Mouse (Mus musculus): ENCODE measurements around the gene Rbbp6.

The Rbbp6 gene

DNA sequence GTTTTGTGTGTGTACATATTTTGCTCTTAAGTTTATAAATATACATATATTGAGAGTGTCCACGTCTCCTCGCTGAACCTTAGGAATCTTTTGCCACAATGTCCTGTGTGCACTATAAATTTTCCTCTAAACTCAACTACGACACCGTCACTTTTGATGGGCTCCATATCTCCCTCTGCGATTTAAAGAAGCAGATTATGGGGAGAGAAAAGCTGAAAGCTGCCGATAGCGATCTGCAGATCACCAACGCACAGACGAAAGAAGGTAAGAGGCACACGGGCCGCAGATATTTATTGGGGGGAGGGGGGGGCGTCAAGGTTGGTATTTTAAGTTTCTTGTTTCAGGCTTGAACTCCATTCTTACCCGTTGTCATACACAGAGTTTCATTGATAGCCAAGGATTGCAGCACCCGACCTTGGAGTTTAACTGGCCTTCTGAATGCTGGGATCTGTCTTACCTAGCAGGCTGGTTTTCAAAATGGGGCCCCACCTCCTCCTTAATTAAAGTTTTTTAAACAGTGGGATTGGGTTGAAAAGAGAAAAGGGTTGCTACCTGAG, 5.5 kb downstream of the Rbbp6 start:
- no peak for DNase-seq (ENCODE audit: low read depth, low spot score)

GRCm38 (mm10) chr7:122972006-122972689, 6.7 kb downstream of the Rbbp6 start:
- no peak for DNase-seq (ENCODE audit: low read depth, low spot score)

DNA sequence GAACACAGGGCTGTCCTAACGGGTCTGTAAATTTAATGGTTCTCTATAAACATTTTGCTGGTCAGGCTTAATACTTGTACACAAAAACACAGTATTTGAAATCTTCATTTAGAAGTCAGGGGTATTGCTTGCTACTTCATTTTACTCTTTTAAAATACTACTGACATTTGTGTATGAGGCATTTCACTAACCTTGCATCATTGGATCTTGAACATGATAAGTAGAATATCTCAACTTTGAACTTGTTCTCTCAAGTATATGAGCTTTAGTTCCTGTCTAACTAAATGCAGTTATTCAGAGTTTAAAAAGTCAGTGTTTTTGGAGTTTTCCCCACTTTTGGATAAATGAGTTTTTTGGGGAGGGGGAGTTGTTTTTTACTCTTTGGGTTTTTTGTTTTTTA, 14.0 kb downstream of the Rbbp6 start:
- no peak for DNase-seq (ENCODE audit: low read depth, low spot score)

DNA sequence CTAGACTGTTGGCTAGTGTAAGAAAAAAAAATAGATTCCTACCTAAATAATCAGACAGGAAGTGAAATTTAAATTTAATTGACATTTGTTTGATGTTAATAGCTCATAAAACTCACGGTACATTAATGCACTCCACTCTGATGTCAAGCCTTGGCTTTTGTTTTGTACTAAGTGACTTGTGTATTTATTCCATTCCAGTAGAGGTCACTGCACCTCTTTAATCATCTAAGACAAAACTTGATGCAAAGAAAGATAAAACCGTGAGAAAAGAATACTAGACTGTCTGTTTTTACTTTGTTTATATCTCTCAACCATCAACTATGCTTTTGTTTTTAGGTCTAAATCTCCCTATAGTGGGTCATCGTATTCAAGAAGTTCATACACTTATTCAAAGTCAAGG, 32.7 kb downstream of the Rbbp6 start:
- no peak for DNase-seq (ENCODE audit: low read depth, low spot score)

DNA sequence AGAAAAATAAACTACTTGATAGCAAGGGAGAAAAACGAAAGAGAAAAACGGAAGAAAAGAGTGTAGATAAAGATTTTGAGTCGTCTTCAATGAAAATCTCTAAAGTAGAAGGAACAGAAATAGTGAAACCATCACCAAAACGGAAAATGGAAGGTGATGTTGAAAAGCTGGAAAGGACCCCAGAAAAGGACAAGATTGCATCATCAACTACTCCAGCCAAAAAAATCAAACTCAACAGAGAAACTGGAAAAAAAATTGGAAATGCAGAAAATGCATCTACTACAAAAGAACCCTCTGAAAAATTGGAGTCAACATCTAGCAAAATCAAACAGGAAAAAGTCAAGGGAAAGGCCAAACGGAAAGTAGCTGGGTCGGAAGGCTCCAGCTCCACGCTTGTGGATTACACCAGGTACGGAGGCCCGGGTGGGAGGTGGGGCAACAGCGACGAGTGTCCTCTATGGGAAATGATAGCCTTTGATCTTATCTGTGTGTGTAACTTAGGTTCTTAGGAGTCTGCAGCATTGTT, 34.4 kb downstream of the Rbbp6 start:
- DNase-seq (ENCODE audit: low read depth, low spot score) = no peak

DNA sequence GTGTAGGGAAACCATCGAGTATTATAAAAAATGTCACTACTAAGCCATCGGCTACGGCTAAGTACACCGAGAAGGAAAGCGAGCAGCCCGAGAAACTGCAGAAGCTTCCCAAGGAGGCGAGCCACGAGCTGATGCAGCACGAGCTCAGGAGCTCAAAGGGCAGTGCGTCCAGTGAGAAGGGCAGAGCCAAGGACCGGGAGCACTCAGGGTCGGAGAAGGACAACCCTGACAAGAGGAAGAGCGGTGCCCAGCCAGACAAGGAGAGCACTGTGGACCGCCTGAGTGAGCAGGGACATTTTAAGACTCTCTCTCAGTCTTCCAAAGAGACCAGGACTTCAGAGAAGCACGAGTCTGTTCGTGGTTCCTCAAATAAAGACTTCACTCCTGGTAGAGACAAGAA, 35.3 kb downstream of the Rbbp6 start:
- no peak for DNase-seq (ENCODE audit: low read depth, low spot score)

DNA sequence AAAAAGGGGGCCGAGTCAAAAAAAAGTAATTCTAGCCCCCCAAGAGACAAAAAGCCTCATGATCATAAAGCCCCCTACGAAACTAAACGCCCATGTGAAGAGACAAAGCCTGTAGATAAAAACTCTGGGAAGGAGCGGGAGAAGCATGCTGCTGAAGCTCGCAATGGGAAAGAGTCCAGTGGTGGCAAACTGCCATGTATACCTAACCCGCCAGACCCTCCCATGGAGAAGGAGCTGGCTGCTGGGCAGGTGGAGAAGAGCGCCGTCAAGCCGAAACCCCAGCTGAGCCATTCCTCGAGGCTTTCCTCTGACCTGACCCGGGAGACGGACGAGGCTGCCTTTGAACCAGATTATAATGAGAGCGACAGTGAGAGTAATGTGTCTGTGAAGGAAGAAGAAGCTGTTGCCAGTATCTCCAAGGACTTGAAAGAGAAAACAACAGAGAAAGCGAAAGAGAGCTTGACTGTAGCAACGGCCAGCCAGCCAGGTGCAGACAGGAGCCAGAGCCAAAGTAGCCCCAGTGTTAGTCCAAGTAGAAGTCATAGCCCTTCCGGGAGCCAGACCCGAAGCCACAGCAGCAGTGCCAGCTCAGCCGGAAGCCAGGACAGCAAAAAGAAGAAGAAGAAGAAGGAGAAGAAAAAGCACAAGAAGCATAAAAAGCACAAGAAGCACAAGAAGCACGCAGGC, 36.0 kb downstream of the Rbbp6 start:
- no peak for DNase-seq (ENCODE audit: low read depth, low spot score)

GRCm38 (mm10) chr7:123002028-123002410, 36.5 kb downstream of the Rbbp6 start:
- no peak for DNase-seq (ENCODE audit: low read depth, low spot score)

DNA sequence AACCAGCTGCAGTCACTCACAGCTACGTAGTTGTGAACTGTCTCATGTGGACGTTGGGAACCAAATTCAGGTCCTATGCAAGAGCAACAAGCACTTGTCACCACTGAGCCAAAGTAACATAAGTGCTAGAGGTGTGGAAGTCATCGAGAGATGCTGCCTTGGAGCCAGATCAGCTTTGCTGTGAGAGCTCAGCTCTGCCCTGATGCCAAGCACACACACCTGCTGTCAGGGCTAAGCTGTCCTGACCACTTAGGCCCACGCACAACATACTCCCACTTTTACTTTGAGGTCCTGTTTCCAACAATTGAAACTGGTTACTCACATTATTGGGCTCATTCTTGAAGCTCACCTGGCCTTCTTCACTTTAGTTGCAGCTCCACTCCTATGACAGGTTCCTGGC, 37.7 kb downstream of the Rbbp6 start:
- DNase-seq (ENCODE audit: low read depth, low spot score) = no peak

- no peak for DNase-seq (ENCODE audit: low read depth, low spot score)
Measured at GRCm38 (mm10) chr7:123004442-123004841, 39.0 kb downstream of the Rbbp6 start.

- no peak for DNase-seq (ENCODE audit: low read depth, low spot score)
Measured at GRCm38 (mm10) chr7:123006251-123006650, 40.8 kb downstream of the Rbbp6 start.

DNA sequence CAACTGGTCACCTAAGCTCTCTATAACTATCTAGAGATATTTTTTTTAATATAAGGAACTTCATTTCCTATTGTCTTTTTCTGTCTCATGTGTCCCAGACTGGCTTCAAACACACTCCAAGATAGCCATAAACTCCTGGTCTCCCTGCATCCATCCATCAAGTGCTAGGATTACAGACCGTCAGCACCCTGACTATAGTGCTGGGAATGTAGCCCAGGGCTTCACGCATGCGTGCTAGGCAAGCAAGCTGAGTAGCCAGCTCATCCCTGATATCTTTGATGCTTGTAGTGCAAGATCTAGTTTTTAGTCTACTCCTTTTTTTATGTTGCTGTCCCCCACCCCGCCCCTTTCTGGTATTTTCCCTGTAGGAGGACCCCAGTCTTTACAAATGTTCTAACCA, 42.3 kb downstream of the Rbbp6 start:
- DNase-seq (ENCODE audit: low read depth, low spot score) = no peak

DNA sequence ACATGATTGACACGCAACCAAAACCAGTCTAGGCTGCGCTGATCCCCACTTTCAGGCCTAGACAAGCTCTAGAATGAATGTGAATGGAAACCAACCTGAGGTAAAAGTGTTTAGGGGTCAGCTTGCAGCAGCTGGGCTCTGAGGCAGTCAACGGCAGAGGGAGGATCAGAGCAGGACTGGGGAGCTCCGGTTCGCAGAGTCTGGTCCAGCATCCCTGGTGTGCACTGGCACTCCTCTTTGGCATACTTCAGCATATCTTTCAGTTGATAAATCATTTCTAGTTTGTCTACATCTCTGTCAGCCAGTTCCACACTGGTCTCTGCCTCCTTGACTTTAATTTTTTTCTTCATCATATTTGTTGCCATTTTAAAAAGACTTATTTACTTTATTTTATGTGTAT, 48.0 kb downstream of the Rbbp6 start:
- DNase-seq (ENCODE audit: low read depth, low spot score) = no peak

DNA sequence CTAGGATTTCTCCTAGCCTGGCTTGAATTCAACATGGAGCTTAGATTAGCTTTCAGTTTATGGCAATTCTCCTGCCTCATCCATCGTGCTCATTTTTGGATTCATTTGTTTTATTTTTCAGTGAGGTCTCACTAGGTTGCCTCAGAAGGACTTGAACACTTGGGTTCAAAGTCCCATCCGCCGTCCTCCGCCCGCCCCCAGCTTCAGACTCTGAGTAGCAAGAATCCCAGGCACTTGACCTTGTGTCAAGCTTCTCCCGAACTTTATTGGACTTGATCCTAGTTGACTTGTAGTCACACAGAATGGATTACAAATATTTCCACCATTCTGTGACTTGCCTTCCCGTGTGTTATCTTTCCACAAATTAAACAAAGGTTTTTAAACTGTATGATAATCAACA, 49.2 kb downstream of the Rbbp6 start:
- DNase-seq (ENCODE audit: low read depth, low spot score) = no peak

- DNase-seq (ENCODE audit: low read depth, low spot score) = no peak
Measured at GRCm38 (mm10) chr7:123017627-123018026, 52.1 kb downstream of the Rbbp6 start.

GRCm38 (mm10) chr7:123025123-123025522, 59.6 kb downstream of the Rbbp6 start:
- DNase-seq (ENCODE audit: low read depth, low spot score) = no peak

DNA sequence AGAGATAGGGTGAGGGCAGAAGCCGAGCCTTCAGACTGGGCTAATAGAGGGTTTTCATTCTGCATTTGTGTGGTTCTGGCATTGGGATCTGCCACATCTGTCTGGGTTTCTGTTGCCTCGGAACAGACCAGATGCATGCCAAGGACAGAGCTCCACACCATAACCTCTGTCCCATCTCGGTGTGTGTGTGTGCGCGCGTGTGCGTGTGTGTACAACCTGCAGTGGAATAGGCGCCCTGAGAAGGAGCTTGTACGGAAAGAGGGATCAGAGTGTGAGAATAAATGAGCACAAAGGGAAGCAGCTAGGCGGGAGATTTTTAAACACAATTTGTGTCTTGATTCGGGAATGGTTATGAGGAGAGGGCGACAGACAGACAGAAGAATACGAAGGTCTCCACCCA, 64.8 kb downstream of the Rbbp6 start:
- peak; percentile 12 for DNase-seq (ENCODE audit: low read depth, low spot score)

DNA sequence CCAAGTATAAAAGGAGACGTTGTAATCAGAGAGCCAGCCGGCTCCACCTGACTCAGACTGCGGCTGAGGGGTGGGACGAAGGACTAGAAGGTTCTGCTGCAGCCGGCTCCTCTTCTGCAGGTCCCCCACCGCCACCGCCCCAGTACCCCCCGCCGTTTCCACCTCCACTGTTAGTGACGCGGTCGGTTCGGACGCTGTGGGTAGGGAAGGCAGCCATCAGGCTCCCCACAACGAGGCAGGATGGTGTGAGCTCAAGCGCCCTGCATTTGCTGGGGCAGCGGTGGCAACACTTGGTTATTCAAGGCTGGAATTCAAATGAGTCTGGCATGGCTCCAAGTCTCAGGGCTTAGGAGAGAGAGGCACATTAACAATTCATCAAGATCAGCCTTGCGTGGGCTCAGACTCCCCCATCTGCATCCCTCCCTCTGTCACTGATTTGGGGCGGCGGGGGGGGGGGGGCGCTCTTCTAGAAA, 65.3 kb downstream of the Rbbp6 start:
- DNase-seq (ENCODE audit: low read depth, low spot score) = peak; percentile 84

DNA sequence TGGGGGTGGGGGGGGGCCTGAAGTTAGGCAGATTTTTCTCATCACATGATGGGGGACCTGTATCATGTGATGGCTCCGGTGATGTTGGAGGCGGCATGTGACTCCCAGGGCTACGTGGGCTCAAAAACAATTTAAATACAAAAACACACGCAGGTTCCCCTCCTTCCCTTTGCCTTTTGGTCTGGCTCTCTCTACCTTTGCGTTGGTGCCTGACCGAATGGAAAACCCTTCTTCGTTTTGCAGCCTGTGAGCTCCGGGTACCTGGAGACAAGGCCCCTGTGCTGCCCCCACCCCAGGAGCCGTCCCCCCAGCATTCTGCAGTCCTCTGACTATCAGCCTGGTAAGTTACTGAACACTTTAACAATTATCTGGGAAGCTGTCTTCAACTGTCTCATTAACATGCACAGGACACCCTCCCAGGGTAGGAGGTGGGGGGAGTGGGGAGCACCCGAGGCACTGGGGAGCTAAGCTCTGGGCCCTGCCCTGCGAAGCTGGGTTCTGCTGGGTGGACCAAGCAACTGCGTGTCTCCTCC, 65.8 kb downstream of the Rbbp6 start:
- peak; percentile 42 for DNase-seq (ENCODE audit: low read depth, low spot score)

DNA sequence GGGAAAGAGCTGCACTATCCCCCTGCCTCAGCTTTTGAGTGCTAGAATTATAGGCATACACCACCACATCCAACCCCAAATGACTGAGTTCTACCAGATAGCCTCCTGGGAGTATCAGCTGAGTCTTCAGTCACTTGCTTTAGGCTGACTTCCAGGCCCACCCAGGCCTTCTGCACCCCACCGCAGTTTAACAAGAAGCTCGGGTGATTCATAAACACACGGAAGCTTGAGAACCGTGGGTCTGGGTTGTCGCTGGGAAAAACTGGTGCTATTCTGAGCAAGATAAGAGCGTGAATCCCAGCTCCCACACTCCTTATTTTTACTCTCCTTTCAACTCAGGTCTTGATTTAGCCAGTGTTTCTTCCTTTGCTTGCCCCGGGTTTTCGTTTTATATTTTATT, 69.8 kb downstream of the Rbbp6 start:
- DNase-seq (ENCODE audit: low read depth, low spot score) = no peak

- DNase-seq (ENCODE audit: low read depth, low spot score) = no peak
Measured at GRCm38 (mm10) chr7:123039302-123039701, 73.8 kb downstream of the Rbbp6 start.

GRCm38 (mm10) chr7:123045146-123045545, 79.7 kb downstream of the Rbbp6 start:
- no peak for DNase-seq (ENCODE audit: low read depth, low spot score)
